Mouse (Mus musculus): ENCODE measurements around the gene Tor1a. TPM values are rescaled to one million over a fixed set of nuclear protein-coding genes. Genes with fewer than 3 reads are reported as not detected.
"Not testable (repeated sequence)": the region's sequence is repeated elsewhere in the genome, so short reads cannot be mapped to it uniquely, and the experiment has no call there.

The Tor1a gene
- polyA plus RNA-seq, 1 experiment, result 75.1 TPM

- H3K27me3 ChIP-seq (replicated peaks), result no peaks in the 10 kb centered on the region
- no peak overlapping the region for H3K4me3 ChIP-seq (replicated peaks)
- H3K4me1 ChIP-seq, result peaks cover 43% of the 10 kb centered on the region
- no peak for TF ChIP-seq FLI1 (IDR thresholded peaks at IDR 0.05; ENCODE audit: low read length)
- TF ChIP-seq GATA1 (IDR thresholded peaks at IDR 0.05; ENCODE audit: borderline replicate concordance, low read length), result no peak
- H3K9me3 ChIP-seq, result no peaks in the 10 kb centered on the region
- peaks cover 92% of the 10 kb centered on the region for H3K36me3 ChIP-seq (replicated peaks; ENCODE audit: low read length)
Measured at GRCm38 (mm10) chr2:30958726-30959125, 9.0 kb downstream of the Tor1a start.

- TF ChIP-seq GATA1 (IDR thresholded peaks at IDR 0.05; ENCODE audit: borderline replicate concordance, low read length) (no peak), FLI1 (IDR thresholded peaks at IDR 0.05; ENCODE audit: low read length) (no peak)
- peaks cover 39% of the 10 kb centered on the region for H3K4me1 ChIP-seq
- H3K27me3 ChIP-seq (replicated peaks), result no peaks in the 10 kb centered on the region
- peaks cover 80% of the 10 kb centered on the region for H3K36me3 ChIP-seq (replicated peaks; ENCODE audit: low read length)
- H3K9me3 ChIP-seq, result no peaks in the 10 kb centered on the region
- H3K4me3 ChIP-seq (replicated peaks), result no peak overlapping the region
Measured at GRCm38 (mm10) chr2:30957511-30957910, 10.2 kb downstream of the Tor1a start.

- peaks cover 53% of the 10 kb centered on the region for H3K36me3 ChIP-seq (replicated peaks; ENCODE audit: low read length)
- no peaks in the 10 kb centered on the region for H3K27me3 ChIP-seq (replicated peaks)
- peak overlapping the region; percentile 97 for H3K4me3 ChIP-seq (replicated peaks)
Measured at GRCm38 (mm10) chr2:30954797-30955196, 12.9 kb downstream of the Tor1a start.

GRCm38 (mm10) chr2:30952824-30953490 is 14.8 kb downstream of the Tor1a start, which contains the start of gene Tor1b:
TSS of gene Tor1b (plus strand) at chr2:30952959.
- Histone ChIP-seq H3K4me3 (replicated peaks) (peak within 1 kb of the TSS; percentile 97), H3K9me3 (peaks cover 15% of the 10 kb centered on the region), H3K4me1 (peaks cover 44% of the 10 kb centered on the region), H3K27me3 (replicated peaks) (peaks cover 4% of the 10 kb centered on the region), H3K36me3 (replicated peaks; ENCODE audit: low read length) (peaks cover 34% of the 10 kb centered on the region)
- TF ChIP-seq GATA1 (IDR thresholded peaks at IDR 0.05; ENCODE audit: borderline replicate concordance, low read length) (no peak), FLI1 (IDR thresholded peaks at IDR 0.05; ENCODE audit: low read length) (peak; percentile 89; the same call in 1 of the 2 replicates)

More at GRCm38 (mm10) chr2:30954797-30955196, 12.9 kb downstream of the Tor1a start:
- TF ChIP-seq FLI1 (IDR thresholded peaks at IDR 0.05; ENCODE audit: low read length) (no peak), GATA1 (IDR thresholded peaks at IDR 0.05; ENCODE audit: borderline replicate concordance, low read length) (no peak)
- H3K9me3 ChIP-seq, result no peaks in the 10 kb centered on the region
- H3K4me1 ChIP-seq, result peaks cover 42% of the 10 kb centered on the region

- H3K36me3 ChIP-seq (replicated peaks; ENCODE audit: low read length), result peaks cover 29% of the 10 kb centered on the region
- peaks cover 43% of the 10 kb centered on the region for H3K4me1 ChIP-seq
- H3K9me3 ChIP-seq, result peaks cover 15% of the 10 kb centered on the region
- peak overlapping the region; percentile 97 for H3K4me3 ChIP-seq (replicated peaks)
- peaks cover 5% of the 10 kb centered on the region for H3K27me3 ChIP-seq (replicated peaks)
- no peak for TF ChIP-seq FLI1 (IDR thresholded peaks at IDR 0.05; ENCODE audit: low read length)
Measured at GRCm38 (mm10) chr2:30952457-30952823, 15.3 kb downstream of the Tor1a start.

- Histone ChIP-seq H3K27me3 (replicated peaks) (peaks cover 8% of the 10 kb centered on the region), H3K4me1 (peaks cover 15% of the 10 kb centered on the region; the same call in 1 of the 2 replicates), H3K4me3 (replicated peaks) (peak overlapping the region; percentile 94), H3K36me3 (replicated peaks; ENCODE audit: low read length) (no peaks in the 10 kb centered on the region), H3K9me3 (no peaks in the 10 kb centered on the region)
- TF ChIP-seq GATA1 (IDR thresholded peaks at IDR 0.05; ENCODE audit: borderline replicate concordance, low read length) (no peak), FLI1 (IDR thresholded peaks at IDR 0.05; ENCODE audit: low read length) (no peak)
Measured at GRCm38 (mm10) chr2:30942603-30943011, 25.1 kb downstream of the Tor1a start.

- H3K27me3 ChIP-seq (replicated peaks); H3K36me3 ChIP-seq (replicated peaks; ENCODE audit: low read length); H3K9me3 ChIP-seq: not testable (repeated sequence)
- Histone ChIP-seq H3K4me1 (peaks cover 15% of the 10 kb centered on the region; the same call in 1 of the 2 replicates), H3K4me3 (replicated peaks) (peak overlapping the region; percentile 94)
Measured at GRCm38 (mm10) chr2:30942116-30942515, 25.6 kb downstream of the Tor1a start.

- no peak for TF ChIP-seq FLI1 (IDR thresholded peaks at IDR 0.05; ENCODE audit: low read length)
- TF ChIP-seq GATA1 (IDR thresholded peaks at IDR 0.05; ENCODE audit: borderline replicate concordance, low read length), result no peak
- no peaks in the 10 kb centered on the region for H3K9me3 ChIP-seq
- no peak overlapping the region for H3K4me3 ChIP-seq (replicated peaks)
- H3K36me3 ChIP-seq (replicated peaks; ENCODE audit: low read length), result no peaks in the 10 kb centered on the region
- H3K27me3 ChIP-seq (replicated peaks), result peaks cover 3% of the 10 kb centered on the region
- peaks cover 15% of the 10 kb centered on the region; the same call in 1 of the 2 replicates for H3K4me1 ChIP-seq
Measured at GRCm38 (mm10) chr2:30941586-30941985, 26.1 kb downstream of the Tor1a start.

- Histone ChIP-seq H3K4me1 (peaks cover 24% of the 10 kb centered on the region), H3K27me3 (replicated peaks) (peaks cover 11% of the 10 kb centered on the region), H3K4me3 (replicated peaks) (no peak overlapping the region), H3K9me3 (no peaks in the 10 kb centered on the region), H3K36me3 (replicated peaks; ENCODE audit: low read length) (no peaks in the 10 kb centered on the region)
- no peak for TF ChIP-seq FLI1 (IDR thresholded peaks at IDR 0.05; ENCODE audit: low read length)
- no peak for TF ChIP-seq GATA1 (IDR thresholded peaks at IDR 0.05; ENCODE audit: borderline replicate concordance, low read length)
Measured at GRCm38 (mm10) chr2:30938574-30938991, 29.1 kb downstream of the Tor1a start.

- H3K27me3 ChIP-seq (replicated peaks), result peaks cover 11% of the 10 kb centered on the region
- H3K4me3 ChIP-seq (replicated peaks), result no peak overlapping the region
- peaks cover 23% of the 10 kb centered on the region for H3K4me1 ChIP-seq
- TF ChIP-seq GATA1 (IDR thresholded peaks at IDR 0.05; ENCODE audit: borderline replicate concordance, low read length) (no peak), FLI1 (IDR thresholded peaks at IDR 0.05; ENCODE audit: low read length) (no peak)
- H3K36me3 ChIP-seq (replicated peaks; ENCODE audit: low read length), result no peaks in the 10 kb centered on the region
- no peaks in the 10 kb centered on the region for H3K9me3 ChIP-seq
Measured at GRCm38 (mm10) chr2:30937731-30938130, 30.0 kb downstream of the Tor1a start.

All from megakaryocyte, embryonic 14.5 days (primary cell).